Mouse (Mus musculus) gonadal fat pad, adult 2 months (tissue): ENCODE data around the gene 4930507D05Rik. TPM values are rescaled to one million over a fixed set of nuclear protein-coding genes. Genes with fewer than 3 reads are reported as not detected.
A peak's percentile ranks its signal among the peaks of the same experiment; 100 is the strongest.
"Not testable (repeated sequence)": the region's sequence is repeated elsewhere in the genome, so short reads cannot be mapped to it uniquely, and the experiment has no call there.

Experiments used
- DNase-seq: peaks from one replicate; pipeline ENCODE4 v3.0.0-alpha.2; 2012; ENCODE audit warnings: low read depth
- polyA plus RNA-seq: library from polyadenylated mRNA; depleted of rRNA; stranded (reverse); fragments of >200 nt; gene quantifications from 2 replicates; pipeline ENCODE4 v1.2.3, GENCODE M21; 2012; rRNA removed

The 4930507D05Rik gene
- polyA plus RNA-seq, 1 experiment = 0.36 TPM

GRCm38 (mm10) chr10:62481108-62481852, 32.0 kb downstream of the 4930507D05Rik start:
- DNase-seq = peak; percentile 59

DNA sequence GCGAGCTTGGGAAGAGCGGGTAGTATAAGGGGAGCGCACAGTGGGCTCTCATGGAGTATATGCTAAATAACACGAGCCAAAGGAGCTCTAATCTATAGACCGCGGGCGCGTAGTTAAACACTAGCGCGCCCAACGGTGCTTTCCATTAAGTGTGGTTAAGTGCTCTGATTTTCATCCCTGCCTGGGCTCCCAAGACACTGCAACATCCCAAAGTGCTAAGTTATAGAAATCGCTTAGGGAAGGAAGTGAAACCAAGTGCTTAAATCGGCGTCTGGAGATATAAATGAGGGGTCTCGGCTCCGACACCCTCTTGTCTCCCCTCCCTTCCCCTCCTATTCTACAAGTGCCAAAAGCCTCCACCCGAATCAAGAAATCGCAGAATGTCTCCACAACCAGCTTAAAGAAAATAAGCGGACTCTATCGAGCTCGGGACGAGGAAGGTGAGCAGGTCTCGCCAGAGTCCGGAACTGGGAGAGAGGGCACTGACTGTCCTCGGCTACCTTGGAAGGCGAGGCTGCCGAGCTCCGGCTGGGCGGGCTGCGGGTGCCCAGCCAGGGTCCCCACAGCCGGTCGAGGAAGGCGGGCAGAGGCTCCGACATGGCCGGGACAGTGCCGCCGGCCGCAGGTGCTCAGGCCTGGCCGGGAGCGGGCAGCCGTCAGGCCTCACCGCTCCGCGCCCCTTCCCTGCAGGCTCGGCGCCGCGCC, 36.7 kb downstream of the 4930507D05Rik start:
- no peak for DNase-seq

- DNase-seq = peak; percentile 92
These were observed 37.5 kb downstream of the 4930507D05Rik start, which contains the start of gene Vps26a for GRCm38 (mm10) chr10:62486618-62487415. Vps26a (minus strand) TSS chr10:62486805.

DNA sequence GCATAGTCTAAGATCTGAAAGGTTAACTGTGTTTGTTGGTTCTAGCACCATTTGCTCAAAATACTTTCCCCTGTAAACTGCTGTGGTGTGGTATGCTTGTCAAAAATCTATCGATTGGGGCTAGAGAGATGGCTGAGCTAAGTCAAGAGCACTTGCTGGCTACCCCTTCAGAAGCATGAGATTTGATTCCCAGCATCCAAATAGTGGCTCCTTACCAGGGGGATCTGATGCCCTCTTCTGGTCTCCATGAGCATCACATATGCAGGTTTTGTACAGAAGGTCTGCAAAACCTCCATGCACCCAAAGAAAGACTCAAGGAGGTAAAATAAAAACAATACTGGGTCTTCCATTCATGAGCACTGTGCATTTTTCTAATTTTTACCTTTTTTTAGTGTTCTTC, 39.0 kb downstream of the 4930507D05Rik start:
- no peak for DNase-seq

- not testable (repeated sequence) for DNase-seq
These were observed 42.4 kb downstream of the 4930507D05Rik start for GRCm38 (mm10) chr10:62491681-62492080.

DNA sequence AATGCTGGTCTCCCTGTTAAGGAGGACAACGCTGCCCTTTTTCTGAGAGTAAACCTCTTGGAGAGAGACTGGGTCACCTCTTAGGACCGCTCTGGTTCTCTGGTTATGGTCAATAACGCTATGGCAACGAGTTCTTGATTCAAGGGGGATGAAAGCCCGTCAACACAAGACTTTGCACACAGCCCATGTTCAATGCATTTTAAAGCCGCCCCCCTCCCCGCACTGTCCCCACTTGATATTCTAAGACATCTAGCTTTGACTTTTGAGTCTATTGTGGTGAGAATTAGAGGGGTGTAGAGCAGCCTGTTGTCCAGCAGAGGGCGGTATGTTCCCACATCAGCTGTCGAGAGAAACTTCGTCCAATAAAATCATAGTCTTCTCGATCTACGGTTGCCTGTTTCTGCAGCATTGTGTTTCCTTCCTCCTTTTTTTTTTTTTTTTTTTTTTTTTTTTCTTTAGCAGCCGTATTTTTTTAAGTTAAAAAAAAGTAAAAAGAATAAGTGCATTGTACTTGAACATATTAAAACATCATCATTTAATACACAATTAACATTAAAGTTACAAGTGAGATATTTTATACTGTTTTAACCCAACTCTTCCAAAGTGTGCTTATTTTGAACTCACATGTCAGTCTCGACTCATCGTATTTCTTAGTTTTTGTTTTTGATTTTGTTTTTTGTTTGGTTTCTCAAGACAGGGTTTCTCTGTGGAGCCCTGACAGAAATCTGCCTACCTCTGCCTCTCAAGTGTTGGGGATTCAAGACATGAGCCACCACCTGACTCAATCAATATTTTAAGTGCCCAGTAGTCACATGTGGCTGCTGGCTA, 51.0 kb downstream of the 4930507D05Rik start:
- no peak for DNase-seq

Other genes with a start within 250 kb of the 4930507D05Rik start
- 112 and 132 TPM in 2 replicates for gene Tspan15, start 218.2 kb upstream of the 4930507D05Rik start, polyA plus RNA-seq
- gene Tacr2, start 197.1 kb upstream of the 4930507D05Rik start, polyA plus RNA-seq = 0.10 and 0.36 TPM in 2 replicates
- 22.4 and 33.7 TPM in 2 replicates for gene Hk1, start 69.6 kb upstream of the 4930507D05Rik start, polyA plus RNA-seq
- 0.12 and 0.16 TPM in 2 replicates for gene Hkdc1, start 27.0 kb upstream of the 4930507D05Rik start, polyA plus RNA-seq
- 16.6 and 17.1 TPM in 2 replicates for gene Supv3l1, start 249 bp downstream of the 4930507D05Rik start, polyA plus RNA-seq
- 15.8 and 16.5 TPM in 2 replicates for gene Vps26a, start 37.3 kb downstream of the 4930507D05Rik start, polyA plus RNA-seq
- 54.0 and 55.6 TPM in 2 replicates for gene Srgn, start 78.0 kb downstream of the 4930507D05Rik start, polyA plus RNA-seq
- 26.0 and 34.4 TPM in 2 replicates for gene Kif1bp, start 129.0 kb downstream of the 4930507D05Rik start, polyA plus RNA-seq
- 13.8 and 15.6 TPM in 2 replicates for gene Ddx21, start 152.8 kb downstream of the 4930507D05Rik start, polyA plus RNA-seq
- 19.5 and 24.8 TPM in 2 replicates for gene Ddx50, start 201.7 kb downstream of the 4930507D05Rik start, polyA plus RNA-seq